Comparison of ENCODE assay signal across 8 mouse cellular contexts in the genomic region with DNA sequence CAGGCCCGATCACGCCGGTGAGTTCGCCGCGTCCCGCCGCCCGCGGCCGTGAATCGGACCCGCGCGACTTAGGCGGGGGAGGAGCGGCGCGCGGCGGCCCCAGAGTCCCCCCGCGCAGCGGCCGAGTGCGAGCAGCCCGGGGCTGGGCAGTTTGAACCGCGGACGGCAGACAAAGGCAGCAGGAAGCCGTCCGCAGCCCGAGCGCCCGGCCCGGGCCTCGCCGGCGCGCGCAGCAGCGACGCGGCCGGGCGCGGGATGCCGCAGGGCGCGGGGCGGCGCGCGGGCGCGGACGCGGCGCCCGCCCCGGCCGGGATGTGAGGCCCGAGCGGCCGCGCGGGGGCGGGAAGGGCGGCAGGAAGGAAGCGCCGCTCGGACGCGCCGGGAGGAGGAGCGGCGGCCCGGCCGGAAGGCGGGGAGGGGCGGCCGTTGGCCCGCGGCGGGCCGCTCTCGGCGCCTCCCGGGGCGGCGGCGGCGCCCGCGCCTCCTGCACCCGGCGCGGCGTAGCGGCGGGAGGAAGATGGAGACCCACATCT. TPM values are rescaled to one million over a fixed set of nuclear protein-coding genes. Genes with fewer than 3 reads are reported as not detected.
A peak's percentile ranks its signal among the peaks of the same experiment; 100 is the strongest.
DNase-seq lines count a peak whose midpoint lies in the region; ATAC-seq and TF ChIP-seq lines count a peak whose summit lies in the region.

A gene (plus strand): TSS at position 326 of the 533 bp plus-strand sequence.

- TF ChIP-seq POLR2A in kidney, adult 2 months (IDR thresholded peaks at IDR 0.05; ENCODE audit: low read depth, low read length), result peak; percentile 7

- H3K9ac ChIP-seq in hindbrain, embryonic 14.5 days, result peak within 1 kb of the TSS; percentile 94
- peak within 1 kb of the TSS; percentile 93 for H3K9ac ChIP-seq in midbrain, embryonic 12.5 days (replicated peaks)

- H3K9me3 ChIP-seq in hindbrain, embryonic 14.5 days (ENCODE audit: control insufficient read depth, low read length), result no peaks in the 10 kb centered on the region
- no peaks in the 10 kb centered on the region for H3K9me3 ChIP-seq in midbrain, embryonic 12.5 days

- peak within 1 kb of the TSS; percentile 97 for H3K27ac ChIP-seq in kidney, adult 2 months (ENCODE audit: insufficient read depth, low read depth, low read length)
- peak within 1 kb of the TSS; percentile 97 for H3K27ac ChIP-seq in gastrocnemius, adult 2 months
- peak within 1 kb of the TSS; percentile 100 for H3K27ac ChIP-seq in hindbrain, embryonic 14.5 days
- peak within 1 kb of the TSS; percentile 99 for H3K27ac ChIP-seq in midbrain, embryonic 12.5 days (replicated peaks)

- peak; percentile 72 for DNase-seq in kidney, adult 2 months
- DNase-seq in kidney, adult 9 months, result no peak
- DNase-seq in adrenal gland, adult 8-10 months, result no peak
- DNase-seq in gastrocnemius, adult 2 months, result peak; percentile 83
- DNase-seq in hindbrain, embryonic 14.5 days (ENCODE audit: low spot score), result no peak
- no peak for DNase-seq in left cerebral cortex, postnatal 36 days (ENCODE audit: low spot score in 2 of 2)
- DNase-seq in cerebellum, adult 9-11 months, result no peak

- peak; percentile 89 for ATAC-seq in hindbrain, embryonic 14.5 days (ENCODE audit: low FRiP score)
- ATAC-seq in midbrain, embryonic 12.5 days (ENCODE audit: low FRiP score, low read depth), result peak; percentile 88

- H3K4me2 ChIP-seq in hindbrain, embryonic 14.5 days (replicated peaks), result peak within 1 kb of the TSS; percentile 97
- H3K4me2 ChIP-seq in midbrain, embryonic 12.5 days (replicated peaks), result peak within 1 kb of the TSS; percentile 96

- WGBS in kidney, adult 2 months, result 7% methylated on average over 100 of the region's 101 CpGs
- WGBS in hindbrain, embryonic 14.5 days, result under 1% methylated on average over 71 of the region's 101 CpGs
- under 1% methylated on average over 70 of the region's 101 CpGs for WGBS in midbrain, embryonic 12.5 days

- intact Hi-C loops in gastrocnemius, adult 2 months (cut with DNase I), result no loop called here
- intact Hi-C loops in left cerebral cortex, postnatal 36 days (cut with DNase I), result loop anchor here (1.0 kb wide), 1 partner anchor 27 kb away; no protein-coding TSS in a partner anchor

- peaks cover 12% of the 10 kb centered on the region; the same call in 1 of the 2 replicates for H3K4me1 ChIP-seq in kidney, adult 2 months (ENCODE audit: control insufficient read depth, insufficient read depth, low read length)
- H3K4me1 ChIP-seq in hindbrain, embryonic 14.5 days (replicated peaks; ENCODE audit: control insufficient read depth, insufficient read depth, low read length), result peaks cover 30% of the 10 kb centered on the region
- H3K4me1 ChIP-seq in midbrain, embryonic 12.5 days, result peaks cover 41% of the 10 kb centered on the region

- no peaks in the 10 kb centered on the region for H3K27me3 ChIP-seq in kidney, adult 2 months (replicated peaks; ENCODE audit: control insufficient read depth, insufficient read depth, low read length)
- no peaks in the 10 kb centered on the region for H3K27me3 ChIP-seq in hindbrain, embryonic 14.5 days (ENCODE audit: control insufficient read depth, insufficient read depth, low read length)
- H3K27me3 ChIP-seq in midbrain, embryonic 12.5 days, result no peaks in the 10 kb centered on the region

- H3K36me3 ChIP-seq in kidney, adult 2 months (ENCODE audit: control insufficient read depth, insufficient read depth, low read length), result no peaks in the 10 kb centered on the region
- H3K36me3 ChIP-seq in hindbrain, embryonic 14.5 days (replicated peaks; ENCODE audit: control insufficient read depth, insufficient read depth), result peaks cover 18% of the 10 kb centered on the region
- peaks cover 10% of the 10 kb centered on the region; the same call in 1 of the 2 replicates for H3K36me3 ChIP-seq in midbrain, embryonic 12.5 days

- H3K4me3 ChIP-seq in kidney, adult 2 months (ENCODE audit: insufficient read depth, low read depth, low read length), result peak within 1 kb of the TSS; percentile 81
- peak within 1 kb of the TSS; percentile 83 for H3K4me3 ChIP-seq in gastrocnemius, adult 2 months
- H3K4me3 ChIP-seq in hindbrain, embryonic 14.5 days (replicated peaks; ENCODE audit: low read length), result peak within 1 kb of the TSS; percentile 94
- peak within 1 kb of the TSS; percentile 94 for H3K4me3 ChIP-seq in midbrain, embryonic 12.5 days

- no peak for TF ChIP-seq CTCF in kidney, adult 2 months (conservative IDR thresholded peaks at IDR 0.05; ENCODE audit: insufficient read depth, insufficient read length, low read depth, low read length)
- TF ChIP-seq CTCF in gastrocnemius, adult 2 months (IDR thresholded peaks at IDR 0.05), result no peak

RNA-seq across cellular contexts. Expression of the gene that starts here (rescaled TPM):
- polyA plus RNA-seq in kidney, adult 2 months (2012; rRNA removed), result 38.6 and 47.8 TPM in 2 replicates
- 10 to 100 TPM; 35.2 to 38.8 (median 36.3) TPM for total RNA-seq in adrenal gland, adult 8-10 months (2022)
- total RNA-seq in gastrocnemius, adult 2 months (2021), result 10 to 100 TPM; 10.3 to 10.4 TPM
- polyA plus RNA-seq in hindbrain, embryonic 14.5 days (2014; fragmentation: Nextera tagmentation; extraction: Ambion mirVana), result 3.1 and 4.6 TPM in 2 replicates
- 10 to 100 TPM; 31.8 to 35.5 TPM for total RNA-seq in left cerebral cortex, postnatal 36 days (2021)
- polyA plus RNA-seq in midbrain, embryonic 12.5 days (2016; fragmentation: Nextera tagmentation; extraction: Ambion mirVana), result 4.0 and 4.1 TPM in 2 replicates

Comparison
In these comparisons a context has a peak if more than half of its experiments do, and no peak if none do; other contexts are left out.
1. DNase-seq: peak in kidney, adult 2 months (single experiment) and gastrocnemius, adult 2 months (single experiment); none in kidney, adult 9 months (single experiment), adrenal gland, adult 8-10 months (single experiment), hindbrain, embryonic 14.5 days (single experiment), left cerebral cortex, postnatal 36 days (0 of 2) and cerebellum, adult 9-11 months (single experiment).
2. Peak in every context shown above with its lines, with median percentiles within 50 percentile points of each other: H3K27ac ChIP-seq and H3K4me3 ChIP-seq.